9 mouse cellular contexts compared by ENCODE assay signal in genomic region chr4:139312632-139313031, GRCm38 (mm10). TPM values are rescaled to one million over a fixed set of nuclear protein-coding genes. Genes with fewer than 3 reads are reported as not detected.
DNase-seq lines count a peak whose midpoint lies in the region; ATAC-seq and TF ChIP-seq lines count a peak whose summit lies in the region.
"Had no signal": no experiment of that assay in that cellular context is flagged by ENCODE, and none has a peak within 500 bp of the region (broad histone marks: within the 10 kb centered on the region; RNA-seq: fewer than 3 reads in every experiment).

No protein-coding gene starts in this region.

- no peak for ATAC-seq in kidney, postnatal 0 days (replicated peaks; ENCODE audit: low FRiP score, low read depth)
- no peak for ATAC-seq in frontal cortex, adult (ENCODE audit: low TSS enrichment)

- 0 out of 2 replicates have a peak overlapping the region, but pooled peaks have one; percentile 96 for H3K4me2 ChIP-seq in kidney, postnatal 0 days (ENCODE audit: low read length)

- no peak for TF ChIP-seq POLR2A in small intestine, adult 2 months (IDR thresholded peaks at IDR 0.05; ENCODE audit: low read depth, low read length)

- H3K36me3 ChIP-seq in kidney, postnatal 0 days (ENCODE audit: insufficient read depth, low read length), result 0 out of 2 replicates have a peak, but pooled peaks cover 13% of the 10 kb centered on the region
- H3K36me3 ChIP-seq in small intestine, adult 2 months (ENCODE audit: control insufficient read depth, insufficient read depth, low read length), result peaks cover 33% of the 10 kb centered on the region

- peak; percentile 73 for TF ChIP-seq CTCF in kidney, postnatal 0 days (IDR thresholded peaks at IDR 0.05; ENCODE audit: low read depth)
- TF ChIP-seq CTCF in small intestine, adult 2 months (IDR thresholded peaks at IDR 0.05; ENCODE audit: extremely low read depth, insufficient read length, insufficient replicate concordance, low read depth, low read length), result peak; percentile 45; the same call in 1 of the 2 replicates

- no peak overlapping the region for H3K4me3 ChIP-seq in kidney, postnatal 0 days (replicated peaks; ENCODE audit: low read depth, low read length)
- no peak overlapping the region for H3K4me3 ChIP-seq in small intestine, adult 2 months (ENCODE audit: low read depth, low read length)

- H3K4me1 ChIP-seq in kidney, postnatal 0 days (replicated peaks; ENCODE audit: insufficient read depth, low read length), result peaks cover 11% of the 10 kb centered on the region; the same call in 1 of the 2 replicates
- H3K4me1 ChIP-seq in small intestine, adult 2 months (ENCODE audit: control insufficient read depth, insufficient read depth, insufficient read length, low read length), result peaks cover 5% of the 10 kb centered on the region; the same call in 1 of the 2 replicates

- no peaks in the 10 kb centered on the region for H3K9me3 ChIP-seq in kidney, postnatal 0 days (replicated peaks; ENCODE audit: low read length)
- H3K9me3 ChIP-seq: neural tube, embryonic 13.5 days had no signal

- H3K27me3 ChIP-seq in kidney, postnatal 0 days (ENCODE audit: insufficient read depth, low read length), result no peaks in the 10 kb centered on the region
- H3K27me3 ChIP-seq in small intestine, adult 2 months (ENCODE audit: control insufficient read depth, insufficient read depth, low read length), result no peaks in the 10 kb centered on the region

- WGBS in kidney, postnatal 0 days, result 69% methylated on average over 4 of the region's 4 CpGs
- WGBS in small intestine, adult 2 months, result 60% methylated on average over 4 of the region's 4 CpGs

- no peak overlapping the region for H3K9ac ChIP-seq in kidney, postnatal 0 days (ENCODE audit: low read depth, low read length)
- H3K9ac ChIP-seq: neural tube, embryonic 13.5 days had no signal

- peak; percentile 71 for DNase-seq in embryo, embryonic 10 days (ENCODE audit: low spot score)
- no peak for DNase-seq in embryo, embryonic 9.5 days (ENCODE audit: extremely low spot score)
- DNase-seq in testis, postnatal 10 days (ENCODE audit: low spot score), result peak; percentile 73
- DNase-seq in testis, postnatal 14 days (ENCODE audit: low spot score), result no peak
- peak; percentile 71 for DNase-seq in kidney, postnatal 0 days (ENCODE audit: low spot score)
- DNase-seq in gastrocnemius, postnatal 4 days (ENCODE audit: low spot score in 2 of 2), result no peak

- H3K27ac ChIP-seq in kidney, postnatal 0 days, result no peak overlapping the region
- no peak overlapping the region for H3K27ac ChIP-seq in small intestine, adult 2 months (ENCODE audit: insufficient read depth, low read depth, low read length)
- H3K27ac ChIP-seq: neural tube, embryonic 13.5 days had no signal

RNA-seq across cellular contexts. Expression of gene Akr7a5, which starts 2.1 kb away (rescaled TPM):
- polyA plus RNA-seq in kidney, postnatal 0 days (2015; fragmentation: Nextera tagmentation; extraction: Ambion mirVana), result 220 and 232 TPM in 2 replicates
- 136 and 209 TPM in 2 replicates for polyA plus RNA-seq in small intestine, adult 2 months (2012; rRNA removed)
- 10 to 100 TPM; 32.5 to 33.3 TPM for total RNA-seq in gastrocnemius, postnatal 4 days (2021)

RNA-seq across cellular contexts. Expression of gene Pqlc2, which starts 2.1 kb away (rescaled TPM):
- polyA plus RNA-seq in kidney, postnatal 0 days (2015; fragmentation: Nextera tagmentation; extraction: Ambion mirVana), result 21.3 and 24.0 TPM in 2 replicates
- 26.4 and 49.8 TPM in 2 replicates for polyA plus RNA-seq in small intestine, adult 2 months (2012; rRNA removed)
- total RNA-seq in gastrocnemius, postnatal 4 days (2021), result 1 to 10 TPM; 4.2 to 4.7 TPM

RNA-seq across cellular contexts. Expression of gene Mrto4, which starts 39.7 kb away (rescaled TPM):
- 68.6 and 71.7 TPM in 2 replicates for polyA plus RNA-seq in kidney, postnatal 0 days (2015; fragmentation: Nextera tagmentation; extraction: Ambion mirVana)
- polyA plus RNA-seq in small intestine, adult 2 months (2012; rRNA removed), result 8.0 and 8.4 TPM in 2 replicates
- 10 to 100 TPM; 42.0 to 44.0 TPM for total RNA-seq in gastrocnemius, postnatal 4 days (2021)

RNA-seq across cellular contexts. Expression of gene Emc1, which starts 39.8 kb away (rescaled TPM):
- 19.0 and 22.6 TPM in 2 replicates for polyA plus RNA-seq in kidney, postnatal 0 days (2015; fragmentation: Nextera tagmentation; extraction: Ambion mirVana)
- 9.0 and 13.6 TPM in 2 replicates for polyA plus RNA-seq in small intestine, adult 2 months (2012; rRNA removed)
- total RNA-seq in gastrocnemius, postnatal 4 days (2021), result 10 to 100 TPM; 34.8 to 39.5 TPM

RNA-seq across cellular contexts. Expression of gene Ubr4, which starts 39.8 kb away (rescaled TPM):
- polyA plus RNA-seq in kidney, postnatal 0 days (2015; fragmentation: Nextera tagmentation; extraction: Ambion mirVana), result 46.2 and 47.4 TPM in 2 replicates
- 96.1 and 199 TPM in 2 replicates for polyA plus RNA-seq in small intestine, adult 2 months (2012; rRNA removed)
- 100 to 1,000 TPM; 115 to 122 TPM for total RNA-seq in gastrocnemius, postnatal 4 days (2021)

Comparison
In these comparisons a context has a peak if more than half of its experiments do, and no peak if none do; other contexts are left out.
1. DNase-seq: peak in embryo, embryonic 10 days (single experiment), testis, postnatal 10 days (single experiment) and kidney, postnatal 0 days (single experiment); none in embryo, embryonic 9.5 days (single experiment), testis, postnatal 14 days (single experiment) and gastrocnemius, postnatal 4 days (0 of 2).